Mouse (Mus musculus): ENCODE measurements around the gene Akap8l. TPM values are rescaled to one million over a fixed set of nuclear protein-coding genes. Genes with fewer than 3 reads are reported as not detected.
A peak's percentile ranks its signal among the peaks of the same experiment; 100 is the strongest.

Akap8l gene
- polyA plus RNA-seq, 1 experiment from 2014 or later: 79.0 TPM

DNA sequence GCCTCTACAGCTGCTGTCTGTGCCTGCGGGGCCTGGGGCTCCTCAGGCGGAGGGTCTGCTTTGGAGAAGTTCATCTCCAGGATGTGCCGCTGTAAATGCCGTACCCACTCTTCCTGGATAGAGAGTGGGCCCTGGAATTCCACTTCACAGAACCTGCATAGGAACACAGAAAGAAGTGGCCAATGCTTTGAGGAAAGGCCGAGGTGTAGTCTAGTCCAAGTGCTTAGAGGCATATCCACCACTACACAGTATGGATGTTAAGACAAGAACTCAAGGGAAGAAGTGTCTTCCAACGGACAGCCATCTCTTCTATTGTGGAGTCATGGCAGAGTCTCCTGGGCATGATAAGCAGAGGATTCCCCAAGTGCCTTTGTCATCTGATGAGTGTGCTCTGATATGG is 4.6 kb upstream of the Akap8l start:
- Histone ChIP-seq H3K27me3 (ENCODE audit: poor library complexity, severe bottlenecking) (no peaks in the 10 kb centered on the region), H3K36me3 (replicated peaks) (peaks cover 69% of the 10 kb centered on the region), H3K9me3 (no peaks in the 10 kb centered on the region), H3K4me3 (no peak overlapping the region), H3K27ac (no peak overlapping the region), H3K4me1 (peaks cover 10% of the 10 kb centered on the region; the same call in 1 of the 2 replicates)
- WGBS: 92% methylated on average over 6 of the region's 6 CpGs
- DNase-seq (ENCODE audit: extremely low spot score, low spot score): no peak

DNA sequence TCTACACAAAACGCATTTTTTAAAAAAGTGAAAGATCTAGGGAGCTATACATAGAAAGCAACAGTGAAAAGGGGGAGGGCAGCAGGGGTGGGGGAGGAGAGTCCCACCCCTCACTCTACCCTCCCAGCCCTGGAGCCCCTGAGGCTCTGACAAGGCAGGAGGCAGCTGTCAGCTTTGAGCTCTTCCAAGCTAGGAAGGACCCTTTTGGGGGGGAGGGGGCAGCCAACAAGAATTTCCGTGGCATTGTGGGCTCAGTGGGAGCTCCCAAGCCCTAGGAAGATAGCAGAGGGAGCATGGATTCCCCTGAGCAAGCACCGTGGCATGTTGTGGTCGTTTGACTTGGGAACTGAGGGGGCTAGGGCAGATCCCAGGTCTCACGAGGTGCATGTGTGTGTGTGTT is 3.8 kb upstream of the Akap8l start:
- no peak overlapping the region for H3K4me3 ChIP-seq
- H3K9me3 ChIP-seq: no peaks in the 10 kb centered on the region
- peak; percentile 13 for DNase-seq (ENCODE audit: extremely low spot score, low spot score)
- H3K27ac ChIP-seq: no peak overlapping the region
- no peaks in the 10 kb centered on the region for H3K27me3 ChIP-seq (ENCODE audit: poor library complexity, severe bottlenecking)
- H3K36me3 ChIP-seq (replicated peaks): peaks cover 61% of the 10 kb centered on the region
- 56% methylated on average over 5 of the region's 5 CpGs for WGBS
- peaks cover 18% of the 10 kb centered on the region for H3K4me1 ChIP-seq

DNA sequence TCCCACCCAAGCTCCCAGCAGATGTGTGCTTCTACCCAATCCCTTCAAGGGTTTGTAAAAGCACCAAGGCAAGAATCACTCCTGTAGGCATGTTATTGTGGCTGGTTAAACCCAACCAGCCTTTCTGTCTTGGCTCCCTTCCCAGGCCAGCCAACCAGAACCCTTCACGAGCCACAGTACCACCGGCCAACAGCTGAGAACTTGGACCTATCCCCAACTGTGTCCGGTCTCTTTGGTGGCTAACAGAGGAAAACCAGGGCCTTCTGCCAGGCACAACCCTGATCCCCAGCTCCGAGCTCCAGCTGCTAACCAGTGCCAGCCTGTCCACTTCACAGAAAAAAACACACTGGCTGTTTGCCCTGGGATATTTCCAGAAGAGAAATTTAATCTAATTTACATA is 3.3 kb upstream of the Akap8l start:
- Histone ChIP-seq H3K4me3 (no peak overlapping the region), H3K4me1 (peaks cover 24% of the 10 kb centered on the region), H3K27me3 (ENCODE audit: poor library complexity, severe bottlenecking) (no peaks in the 10 kb centered on the region), H3K36me3 (replicated peaks) (peaks cover 56% of the 10 kb centered on the region), H3K27ac (no peak overlapping the region), H3K9me3 (no peaks in the 10 kb centered on the region)
- 86% methylated on average over 4 of the region's 4 CpGs for WGBS
- no peak for DNase-seq (ENCODE audit: extremely low spot score, low spot score)

DNA sequence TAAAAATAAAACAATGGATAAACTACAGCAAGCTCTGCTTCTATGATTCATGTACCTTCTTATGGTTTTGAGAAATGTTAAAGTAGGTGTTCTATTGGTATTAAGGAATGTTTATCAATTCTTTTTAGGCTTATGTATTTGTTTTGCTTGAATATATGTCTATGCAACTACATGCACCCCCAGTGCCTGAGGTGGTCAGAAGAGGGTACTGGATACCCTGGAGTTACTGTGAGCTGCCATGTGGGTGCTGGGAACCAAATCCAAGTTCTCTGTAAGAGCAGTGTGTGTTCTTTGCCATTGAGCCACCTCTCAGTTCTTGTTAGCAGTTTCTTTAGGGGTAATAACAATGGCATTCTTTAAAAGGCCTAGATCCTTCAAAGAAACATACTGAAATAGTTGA is 1.3 kb upstream of the Akap8l start:
- Histone ChIP-seq H3K4me3 (no peak overlapping the region), H3K27ac (no peak overlapping the region), H3K27me3 (ENCODE audit: poor library complexity, severe bottlenecking) (no peaks in the 10 kb centered on the region), H3K36me3 (replicated peaks) (peaks cover 36% of the 10 kb centered on the region), H3K9me3 (no peaks in the 10 kb centered on the region), H3K4me1 (peaks cover 27% of the 10 kb centered on the region)
- no peak for DNase-seq (ENCODE audit: extremely low spot score, low spot score)

DNA sequence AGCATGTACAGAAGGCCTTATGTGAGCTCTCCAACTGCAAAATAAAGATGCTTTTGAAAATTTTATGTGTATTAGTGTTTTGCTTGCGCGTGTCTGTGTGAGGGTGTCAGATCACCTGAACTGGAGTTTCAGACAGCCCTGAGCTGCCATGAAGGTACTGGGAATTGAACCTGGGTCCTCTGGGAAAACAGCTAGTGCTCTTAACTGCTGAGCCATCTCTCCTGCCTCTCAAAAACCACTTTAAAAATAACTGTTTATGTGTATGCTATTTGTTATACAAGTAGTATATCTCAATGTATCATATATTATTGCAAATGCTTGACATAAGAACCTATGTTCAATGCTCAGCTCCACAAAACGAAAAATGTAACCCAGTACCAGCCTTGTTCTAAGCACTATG is 862 bp upstream of the Akap8l start:
- WGBS: 78% methylated on average over 3 of the region's 3 CpGs
- peak overlapping the region; percentile 81 for H3K4me3 ChIP-seq

DNA sequence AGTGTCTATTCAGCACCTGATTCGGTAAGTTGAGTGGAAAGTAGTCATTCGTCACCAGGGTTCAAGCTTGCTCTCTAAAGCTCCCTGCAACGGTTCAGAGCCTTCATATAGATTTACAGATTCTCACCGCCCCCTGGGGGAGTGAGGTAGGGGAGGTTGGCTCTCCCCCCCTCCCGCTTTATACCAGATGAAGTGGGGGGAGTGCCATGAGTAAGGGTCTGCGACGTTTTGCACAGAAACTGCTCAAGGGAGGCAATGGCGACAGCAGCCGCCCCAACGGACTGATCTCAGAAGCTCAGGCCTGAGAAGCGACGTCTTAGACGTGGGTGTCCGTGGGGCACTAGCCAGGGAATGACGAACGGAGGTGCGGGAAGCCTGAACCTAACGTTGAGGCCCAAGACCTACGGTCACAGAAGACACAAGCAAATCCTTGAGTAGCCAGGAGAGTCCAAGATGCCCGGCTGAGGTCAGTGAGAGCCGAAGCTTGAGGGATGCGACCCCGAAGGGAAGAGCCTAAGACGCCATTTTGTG is 491 bp downstream of the Akap8l start:
- under 1% methylated on average over 24 of the region's 24 CpGs for WGBS
- Histone ChIP-seq H3K27ac (peak overlapping the region; percentile 91), H3K36me3 (replicated peaks) (peaks cover 20% of the 10 kb centered on the region), H3K27me3 (ENCODE audit: poor library complexity, severe bottlenecking) (no peaks in the 10 kb centered on the region), H3K4me3 (peak overlapping the region; percentile 81), H3K9me3 (no peaks in the 10 kb centered on the region), H3K4me1 (peaks cover 27% of the 10 kb centered on the region)
- DNase-seq (ENCODE audit: extremely low spot score, low spot score): no peak

More for the DNA sequence above, 862 bp upstream of the Akap8l start:
- no peaks in the 10 kb centered on the region for H3K27me3 ChIP-seq (ENCODE audit: poor library complexity, severe bottlenecking)
- no peak for DNase-seq (ENCODE audit: extremely low spot score, low spot score)
- H3K4me1 ChIP-seq: peaks cover 27% of the 10 kb centered on the region
- H3K9me3 ChIP-seq: no peaks in the 10 kb centered on the region
- H3K27ac ChIP-seq: no peak overlapping the region
- H3K36me3 ChIP-seq (replicated peaks): peaks cover 32% of the 10 kb centered on the region

DNA sequence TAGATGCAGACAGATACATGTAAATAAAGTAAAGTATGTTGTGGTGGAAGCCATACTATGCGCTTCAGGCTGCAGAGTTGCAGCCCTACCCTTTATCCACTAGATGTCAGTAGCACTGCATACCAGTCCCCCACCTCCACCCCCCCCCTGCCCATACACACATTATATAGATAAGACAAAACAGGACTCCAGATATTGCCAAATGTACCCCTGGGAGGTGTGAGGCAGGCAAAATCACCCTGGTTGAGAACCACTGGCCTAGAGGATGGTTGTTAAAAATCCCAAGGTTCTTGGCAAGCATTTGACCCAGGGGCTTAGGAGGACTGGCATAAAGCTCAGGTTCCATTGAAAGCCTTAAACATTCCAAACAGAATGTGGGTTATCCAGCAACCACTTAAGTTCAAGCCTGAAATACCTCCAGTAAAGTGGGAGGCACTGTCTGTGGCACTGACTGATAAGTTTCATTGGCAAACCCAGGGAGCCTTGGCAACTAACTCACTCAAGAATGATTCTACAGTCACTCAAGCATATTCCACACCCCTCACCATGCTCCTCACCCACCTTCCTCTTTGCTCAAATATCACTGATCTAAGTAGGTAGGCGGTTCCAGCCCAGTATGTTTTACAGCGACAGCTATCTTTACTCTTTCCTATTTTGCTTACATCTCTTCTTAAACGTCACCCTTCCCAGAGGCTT is 1.2 kb downstream of the Akap8l start:
- Histone ChIP-seq H3K27ac (peak overlapping the region; percentile 91; the same call in 1 of the 2 replicates), H3K36me3 (replicated peaks) (peaks cover 20% of the 10 kb centered on the region), H3K27me3 (ENCODE audit: poor library complexity, severe bottlenecking) (no peaks in the 10 kb centered on the region), H3K4me3 (peak overlapping the region; percentile 81), H3K4me1 (peaks cover 27% of the 10 kb centered on the region), H3K9me3 (no peaks in the 10 kb centered on the region)
- 14% methylated on average over 4 of the region's 4 CpGs for WGBS
- no peak for DNase-seq (ENCODE audit: extremely low spot score, low spot score)

DNA sequence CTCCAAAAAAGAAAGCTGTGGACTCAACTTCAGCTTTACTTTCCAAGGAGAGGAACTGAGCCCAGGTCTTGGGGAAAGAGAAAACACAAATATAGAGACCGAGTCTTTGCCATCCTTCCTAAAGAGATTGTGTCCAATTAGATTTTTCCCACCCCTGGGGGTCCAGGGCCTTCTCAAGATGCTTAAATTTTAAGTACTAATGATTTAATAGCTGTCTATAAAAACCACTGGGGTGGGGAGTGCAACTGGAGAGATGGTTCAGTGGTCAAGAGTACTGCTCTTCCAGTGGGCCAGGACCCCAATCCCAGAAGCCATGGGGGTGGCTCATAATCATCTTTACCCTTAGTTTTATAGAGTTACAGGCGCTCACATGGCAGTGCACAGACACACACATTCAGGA is 2.0 kb downstream of the Akap8l start:
- H3K27ac ChIP-seq: no peak overlapping the region
- peaks cover 27% of the 10 kb centered on the region for H3K4me1 ChIP-seq
- H3K27me3 ChIP-seq (ENCODE audit: poor library complexity, severe bottlenecking): no peaks in the 10 kb centered on the region
- DNase-seq (ENCODE audit: extremely low spot score, low spot score): no peak
- 89% methylated on average over 2 of the region's 2 CpGs for WGBS
- H3K36me3 ChIP-seq (replicated peaks): peaks cover 20% of the 10 kb centered on the region
- H3K4me3 ChIP-seq: peak overlapping the region; percentile 81; the same call in 1 of the 2 replicates
- no peaks in the 10 kb centered on the region for H3K9me3 ChIP-seq

DNA sequence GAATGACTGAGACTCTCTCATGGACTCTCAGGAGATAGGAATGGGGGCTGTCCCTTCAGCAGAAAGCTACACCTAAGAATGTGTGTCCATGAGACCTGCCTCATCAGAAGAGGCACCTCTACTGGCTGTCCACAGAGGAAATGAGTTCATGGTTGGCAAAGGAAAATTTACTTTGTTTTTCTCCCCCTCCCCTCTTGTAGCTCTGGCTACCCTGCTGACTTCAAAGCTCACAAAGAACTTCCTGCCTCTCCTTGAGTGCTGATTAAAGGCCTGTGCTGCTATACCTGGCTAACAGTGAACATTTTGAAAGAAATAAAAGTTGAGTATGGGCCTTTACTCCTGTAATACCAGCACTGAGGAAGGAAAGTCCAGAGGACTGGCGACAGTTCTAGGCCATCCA is 9.3 kb downstream of the Akap8l start:
- H3K36me3 ChIP-seq (replicated peaks): peaks cover 67% of the 10 kb centered on the region
- no peaks in the 10 kb centered on the region for H3K4me1 ChIP-seq
- H3K4me3 ChIP-seq: no peak overlapping the region
- no peak overlapping the region for H3K27ac ChIP-seq
- H3K27me3 ChIP-seq (ENCODE audit: poor library complexity, severe bottlenecking): no peaks in the 10 kb centered on the region
- no peak for DNase-seq (ENCODE audit: extremely low spot score, low spot score)
- 90% methylated on average over 1 of the region's 1 CpGs for WGBS
- no peaks in the 10 kb centered on the region for H3K9me3 ChIP-seq

DNA sequence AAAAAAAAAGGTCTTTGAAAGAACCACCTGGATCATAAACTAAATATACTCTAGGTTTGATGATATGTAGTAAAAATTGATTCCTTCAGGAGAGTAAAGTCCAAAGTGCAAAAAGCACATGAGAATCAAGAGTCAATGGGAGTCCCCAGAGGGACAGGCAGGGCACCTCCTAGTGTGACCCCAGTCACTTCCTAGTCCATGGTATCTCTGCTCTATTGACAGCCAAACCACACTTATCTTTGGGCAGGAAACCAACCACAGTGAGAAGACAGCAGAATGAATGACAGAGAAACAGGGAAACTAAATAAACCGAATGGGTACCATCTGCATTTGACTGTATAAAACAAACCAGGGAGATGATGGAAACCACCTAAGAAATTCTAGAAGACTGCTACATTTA is 10.3 kb downstream of the Akap8l start:
- H3K9me3 ChIP-seq: no peaks in the 10 kb centered on the region
- peaks cover 76% of the 10 kb centered on the region for H3K36me3 ChIP-seq (replicated peaks)
- H3K27ac ChIP-seq: no peak overlapping the region
- H3K4me1 ChIP-seq: no peaks in the 10 kb centered on the region
- WGBS: 79% methylated on average over 1 of the region's 1 CpGs
- DNase-seq (ENCODE audit: extremely low spot score, low spot score): no peak
- no peak overlapping the region for H3K4me3 ChIP-seq
- no peaks in the 10 kb centered on the region for H3K27me3 ChIP-seq (ENCODE audit: poor library complexity, severe bottlenecking)

DNA sequence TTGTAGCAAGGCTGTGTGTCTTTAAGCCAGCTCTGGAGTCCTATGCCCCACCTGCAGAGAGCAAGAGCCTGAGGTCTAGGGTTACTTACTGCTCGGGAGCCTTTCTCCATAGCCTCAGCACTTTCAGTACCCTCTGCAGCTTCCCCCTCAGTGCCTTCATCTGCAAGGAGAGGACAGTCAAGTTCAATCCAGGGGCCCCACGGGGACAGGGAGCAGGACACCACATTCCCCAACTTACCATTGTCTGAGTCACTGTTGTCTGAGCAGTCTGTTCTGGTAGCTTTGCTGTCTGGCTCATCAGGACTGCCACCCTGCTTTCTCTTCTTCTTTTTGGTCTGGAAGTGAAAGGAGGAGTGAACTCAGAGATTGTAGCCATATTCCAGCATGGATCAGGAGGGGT is 14.5 kb downstream of the Akap8l start:
- H3K36me3 ChIP-seq (replicated peaks): peaks cover 86% of the 10 kb centered on the region
- no peaks in the 10 kb centered on the region for H3K4me1 ChIP-seq
- no peak overlapping the region for H3K27ac ChIP-seq
- no peak for DNase-seq (ENCODE audit: extremely low spot score, low spot score)
- WGBS: 85% methylated on average over 2 of the region's 2 CpGs
- H3K9me3 ChIP-seq: no peaks in the 10 kb centered on the region
- no peak overlapping the region for H3K4me3 ChIP-seq
- no peaks in the 10 kb centered on the region for H3K27me3 ChIP-seq (ENCODE audit: poor library complexity, severe bottlenecking)

DNA sequence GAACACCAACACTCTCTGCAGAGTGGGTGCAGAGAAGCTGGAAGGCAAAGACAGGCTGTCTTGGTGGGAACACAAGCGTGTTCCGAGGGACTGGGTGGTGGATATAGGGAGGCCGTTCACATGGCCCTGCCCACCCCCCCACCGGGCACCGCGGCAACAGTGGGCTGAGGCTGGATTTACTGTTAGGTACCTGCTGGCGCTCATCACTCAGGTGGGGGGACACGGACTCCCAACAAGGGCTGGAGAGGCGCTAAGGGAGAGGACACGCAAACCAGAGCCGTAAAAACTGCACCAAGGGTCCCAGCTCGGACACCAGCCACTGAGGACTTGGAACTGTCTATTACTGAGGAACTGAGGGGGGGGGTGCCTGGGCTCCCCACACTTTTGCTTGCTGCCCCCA is 15.5 kb downstream of the Akap8l start:
- no peak overlapping the region for H3K4me3 ChIP-seq
- H3K27me3 ChIP-seq (ENCODE audit: poor library complexity, severe bottlenecking): no peaks in the 10 kb centered on the region
- H3K4me1 ChIP-seq: no peaks in the 10 kb centered on the region
- DNase-seq (ENCODE audit: extremely low spot score, low spot score): no peak
- 95% methylated on average over 12 of the region's 12 CpGs for WGBS
- no peaks in the 10 kb centered on the region for H3K9me3 ChIP-seq
- peaks cover 94% of the 10 kb centered on the region for H3K36me3 ChIP-seq (replicated peaks)
- no peak overlapping the region for H3K27ac ChIP-seq

DNA sequence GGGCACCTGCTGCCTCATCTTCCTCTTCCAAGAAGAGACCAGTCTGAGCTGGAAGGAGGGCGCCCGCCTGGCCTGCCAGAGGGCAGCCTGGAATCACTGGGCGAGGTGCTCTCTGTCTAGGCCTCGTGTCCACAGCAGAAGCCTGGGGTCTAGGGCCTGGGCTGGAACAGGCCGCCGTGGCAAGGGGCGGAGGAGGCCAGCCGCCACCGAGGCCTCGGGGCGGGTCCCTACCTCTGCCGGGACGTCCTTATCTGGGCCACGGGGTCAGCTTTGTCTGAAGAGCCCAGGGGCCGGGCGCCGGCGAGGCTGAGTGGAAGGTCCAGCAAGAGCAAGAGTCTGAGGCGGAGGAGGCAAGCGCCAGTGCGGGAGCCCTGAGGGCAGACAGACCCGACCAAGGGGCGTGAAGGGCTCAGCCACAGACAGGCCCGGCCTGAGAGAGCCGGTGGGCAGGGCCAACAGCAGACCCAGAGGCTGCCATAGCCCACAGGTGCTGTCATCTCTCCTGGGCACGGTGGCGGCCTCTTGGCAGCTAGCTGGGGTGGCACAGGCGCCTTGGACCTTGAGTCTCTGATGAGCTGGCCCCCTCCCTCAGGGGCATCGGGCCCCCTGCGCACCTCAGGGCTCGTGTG is 16.6 kb downstream of the Akap8l start:
- no peaks in the 10 kb centered on the region for H3K4me1 ChIP-seq
- no peaks in the 10 kb centered on the region for H3K27me3 ChIP-seq (ENCODE audit: poor library complexity, severe bottlenecking)
- DNase-seq (ENCODE audit: extremely low spot score, low spot score): no peak
- no peaks in the 10 kb centered on the region for H3K9me3 ChIP-seq
- peaks cover 96% of the 10 kb centered on the region for H3K36me3 ChIP-seq (replicated peaks)
- 89% methylated on average over 31 of the region's 31 CpGs for WGBS
- 0 out of 2 replicates have a peak overlapping the region, but pooled peaks have one; percentile 8 for H3K27ac ChIP-seq
- no peak overlapping the region for H3K4me3 ChIP-seq

All from forebrain, embryonic 10.5 days (tissue).